Mouse (Mus musculus) ES-Bruce4 (cell line): ENCODE measurements around the gene D6Ertd527e. TPM values are rescaled to one million over a fixed set of nuclear protein-coding genes. Genes with fewer than 3 reads are reported as not detected.

ENCODE experiments used
- H3K27ac ChIP-seq: 2 replicates; pipeline ENCODE4 v1.5.1; 2012; ENCODE audit warnings: low read length, inconsistent platforms; ENCODE audit not compliant: insufficient read depth
- H3K27me3 ChIP-seq: 2 replicates; pipeline ENCODE4 v1.6.1; 2012; ENCODE audit warnings: mild to moderate bottlenecking, low read length, inconsistent platforms; ENCODE audit not compliant: control insufficient read depth, poor library complexity, insufficient read depth, severe bottlenecking
- H3K36me3 ChIP-seq: 2 replicates; pipeline ENCODE4 v1.6.1; 2012; ENCODE audit warnings: inconsistent platforms, mild to moderate bottlenecking, low read length, moderate library complexity; ENCODE audit not compliant: control insufficient read depth, poor library complexity, insufficient read depth, severe bottlenecking
- H3K4me1 ChIP-seq: one replicate; pipeline ENCODE4 v1.8.1; 2011; ENCODE audit warnings: low read length; ENCODE audit not compliant: control insufficient read depth, insufficient read depth
- H3K4me3 ChIP-seq: 2 replicates; pipeline ENCODE4 v1.5.1; 2011; ENCODE audit warnings: low read depth, mild to moderate bottlenecking, low read length
- H3K9ac ChIP-seq: 2 replicates; pipeline ENCODE4 v1.6.1; 2012; ENCODE audit warnings: low read depth, mild to moderate bottlenecking, inconsistent platforms; ENCODE audit not compliant: poor library complexity, severe bottlenecking
- H3K9me3 ChIP-seq: replicated peaks from 2 replicates; pipeline ENCODE4 v1.6.1; 2012; ENCODE audit warnings: mild to moderate bottlenecking, low read length, inconsistent platforms; ENCODE audit not compliant: control insufficient read depth, poor library complexity, insufficient read depth, severe bottlenecking
- CTCF ChIP-seq: IDR thresholded peaks from one replicate; pipeline ENCODE4 v1.8.1; 2011; ENCODE audit warnings: low read depth, low read length
- EP300 ChIP-seq: IDR thresholded peaks from 2 replicates; pipeline ENCODE4 v1.6.1; 2011; ENCODE audit warnings: low read depth, low read length; ENCODE audit not compliant: insufficient read depth
- POLR2A ChIP-seq: IDR thresholded peaks from one replicate; pipeline ENCODE4 v1.8.1; 2011; ENCODE audit warnings: low read length; ENCODE audit not compliant: insufficient read depth
- polyA plus RNA-seq: library from polyadenylated mRNA; stranded (reverse); fragments of >200 nt; gene quantifications from 2 replicates; pipeline ENCODE4 v1.2.4, GENCODE M21; 2011; ENCODE audit warnings: low read depth; ENCODE audit not compliant: missing spikeins, insufficient read depth, insufficient read length

D6Ertd527e gene
- polyA plus RNA-seq, 1 experiment: 0.37 TPM

GRCm38 (mm10) chr6:87116596-87116995 is 12.1 kb downstream of the D6Ertd527e start:
- Histone ChIP-seq H3K36me3 (no peaks in the 10 kb centered on the region), H3K4me3 (no peak overlapping the region), H3K4me1 (no peaks in the 10 kb centered on the region), H3K9ac (no peak overlapping the region), H3K27ac (no peak overlapping the region), H3K9me3 (no peaks in the 10 kb centered on the region), H3K27me3 (no peaks in the 10 kb centered on the region)
- TF ChIP-seq EP300: no peak
- no peak for TF ChIP-seq CTCF

- no peak for TF ChIP-seq POLR2A
- no peak for TF ChIP-seq CTCF
- no peak for TF ChIP-seq EP300
- H3K4me3 ChIP-seq: no peak overlapping the region
- H3K27ac ChIP-seq: no peak overlapping the region
Measured at GRCm38 (mm10) chr6:87119066-87119837, 14.7 kb downstream of the D6Ertd527e start.

GRCm38 (mm10) chr6:87119975-87120374 is 15.4 kb downstream of the D6Ertd527e start:
- Histone ChIP-seq H3K4me3 (no peak overlapping the region), H3K27me3 (no peaks in the 10 kb centered on the region), H3K9me3 (no peaks in the 10 kb centered on the region), H3K27ac (no peak overlapping the region), H3K9ac (no peak overlapping the region), H3K36me3 (no peaks in the 10 kb centered on the region), H3K4me1 (no peaks in the 10 kb centered on the region)
- TF ChIP-seq CTCF: no peak
- no peak for TF ChIP-seq POLR2A
- TF ChIP-seq EP300: no peak

More at GRCm38 (mm10) chr6:87119066-87119837, 14.7 kb downstream of the D6Ertd527e start:
- Histone ChIP-seq H3K27me3 (no peaks in the 10 kb centered on the region), H3K36me3 (no peaks in the 10 kb centered on the region), H3K9ac (no peak overlapping the region), H3K4me1 (no peaks in the 10 kb centered on the region), H3K9me3 (no peaks in the 10 kb centered on the region)

GRCm38 (mm10) chr6:87120661-87121060 is 16.1 kb downstream of the D6Ertd527e start:
- TF ChIP-seq EP300: no peak
- TF ChIP-seq CTCF: peak; percentile 34
- Histone ChIP-seq H3K9me3 (no peaks in the 10 kb centered on the region), H3K36me3 (no peaks in the 10 kb centered on the region), H3K27me3 (no peaks in the 10 kb centered on the region), H3K4me1 (no peaks in the 10 kb centered on the region), H3K9ac (no peak overlapping the region), H3K4me3 (no peak overlapping the region), H3K27ac (no peak overlapping the region)

GRCm38 (mm10) chr6:87121961-87122360 is 17.4 kb downstream of the D6Ertd527e start:
- Histone ChIP-seq H3K9ac (no peak overlapping the region), H3K4me3 (no peak overlapping the region), H3K27me3 (no peaks in the 10 kb centered on the region), H3K36me3 (no peaks in the 10 kb centered on the region), H3K27ac (no peak overlapping the region), H3K4me1 (no peaks in the 10 kb centered on the region), H3K9me3 (no peaks in the 10 kb centered on the region)
- TF ChIP-seq POLR2A: no peak
- TF ChIP-seq CTCF: no peak
- no peak for TF ChIP-seq EP300

- H3K9ac ChIP-seq: no peak overlapping the region
- H3K4me1 ChIP-seq: no peaks in the 10 kb centered on the region
- no peaks in the 10 kb centered on the region for H3K36me3 ChIP-seq
- no peak overlapping the region for H3K4me3 ChIP-seq
- no peak overlapping the region for H3K27ac ChIP-seq
- H3K27me3 ChIP-seq: no peaks in the 10 kb centered on the region
- H3K9me3 ChIP-seq: no peaks in the 10 kb centered on the region
- TF ChIP-seq EP300: no peak
- no peak for TF ChIP-seq CTCF
- TF ChIP-seq POLR2A: no peak
Measured at GRCm38 (mm10) chr6:87123406-87123805, 18.9 kb downstream of the D6Ertd527e start.
